Mouse (Mus musculus) myocyte (in vitro differentiated cells): ENCODE results near the gene Spdl1.

Source experiments
- MYOD1 ChIP-seq, 3 experiments: IDR thresholded peaks; one replicate each; pipeline ENCODE4 v1.6.1; 2011; ENCODE audit warnings: control low read depth in 2 of 3, low read depth in 2 of 3, mild to moderate bottlenecking in 2 of 3, moderate library complexity in 1 of 3; ENCODE audit not compliant: insufficient read length in 2 of 3, control insufficient read depth in 1 of 3
- MYOG ChIP-seq, 3 experiments: IDR thresholded peaks; one replicate each; pipeline ENCODE4 v1.6.1; 2011; ENCODE audit warnings: control low read depth in 2 of 3, low read depth in 2 of 3, mild to moderate bottlenecking in 2 of 3; ENCODE audit not compliant: insufficient read length in 2 of 3, control insufficient read depth in 1 of 3, insufficient read depth in 1 of 3
- POLR2A ChIP-seq: IDR thresholded peaks from one replicate; pipeline ENCODE4 v1.6.1; 2011; ENCODE audit warnings: low read depth, mild to moderate bottlenecking, control low read depth, moderate library complexity; ENCODE audit not compliant: insufficient read length
- POLR2AphosphoS2 ChIP-seq: IDR thresholded peaks from one replicate; pipeline ENCODE4 v1.6.1; 2011; ENCODE audit warnings: low read depth, control low read depth; ENCODE audit not compliant: insufficient read length
- REST ChIP-seq: IDR thresholded peaks from one replicate; pipeline ENCODE4 v1.6.1; 2011; ENCODE audit warnings: mild to moderate bottlenecking, control low read depth, moderate library complexity; ENCODE audit not compliant: insufficient read depth, insufficient read length
- TCF12 ChIP-seq: IDR thresholded peaks from one replicate; pipeline ENCODE4 v1.6.1; 2011; ENCODE audit warnings: mild to moderate bottlenecking, control low read depth; ENCODE audit not compliant: poor library complexity, insufficient read depth, severe bottlenecking
- USF1 ChIP-seq: IDR thresholded peaks from one replicate; pipeline ENCODE4 v1.6.1; 2011; ENCODE audit warnings: low read depth, mild to moderate bottlenecking, control low read depth, moderate library complexity

GRCm38 (mm10) chr11:34871991-34872390 is 38.5 kb upstream of the Spdl1 start:
- TF ChIP-seq POLR2A (no peak), USF1 (no peak), REST (no peak), MYOD1 (IDR thresholded peaks at IDR 0.05; ENCODE audit: control insufficient read depth in 1 of 3, insufficient read length in 2 of 3, low read depth in 2 of 3) (no peak), POLR2AphosphoS2 (no peak), TCF12 (no peak), MYOG (IDR thresholded peaks at IDR 0.05; ENCODE audit: control insufficient read depth in 1 of 3, insufficient read depth in 1 of 3, insufficient read length in 2 of 3, low read depth in 2 of 3) (no peak)
